Mouse (Mus musculus) midbrain, embryonic 10.5 days (tissue): ENCODE measurements at regions not wholly inside any gene's neighbourhood (a gene's known extent, or its start where the extent isn't known, plus 50 kb on each side); places are given as distances from the start of the nearest gene placed in this dataset.
A peak's percentile ranks its signal among the peaks of the same experiment; 100 is the strongest.

Source experiments
- DNase-seq: peaks from one replicate; pipeline ENCODE4 v3.0.0-alpha.2; 2017; ENCODE audit warnings: low spot score
- H3K27ac ChIP-seq: fragments of 300-500 bp; sonication (generic); replicated peaks from 2 replicates; pipeline ENCODE4 v1.5.1; 2016; ENCODE audit warnings: mild to moderate bottlenecking
- H3K27me3 ChIP-seq: fragments of 300-500 bp; sonication (generic); 2 replicates; pipeline ENCODE4 v1.6.1; 2016; ENCODE audit warnings: low read depth, mild to moderate bottlenecking; ENCODE audit not compliant: poor library complexity, severe bottlenecking
- H3K36me3 ChIP-seq: fragments of 300-500 bp; sonication (generic); 2 replicates; pipeline ENCODE4 v1.6.1; 2016; ENCODE audit warnings: mild to moderate bottlenecking, moderate library complexity
- H3K4me1 ChIP-seq: fragments of 300-500 bp; sonication (generic); 2 replicates; pipeline ENCODE4 v1.6.1; 2016
- H3K4me3 ChIP-seq: fragments of 300-500 bp; sonication (generic); 2 replicates; pipeline ENCODE4 v1.5.1; 2016; ENCODE audit warnings: mild to moderate bottlenecking, moderate library complexity
- H3K9me3 ChIP-seq: fragments of 300-500 bp; sonication (generic); replicated peaks from 2 replicates; pipeline ENCODE4 v1.6.1; 2016; ENCODE audit warnings: mild to moderate bottlenecking
- WGBS: fragments of 180-500 bp; shearing (Covaris S2); methylation state at CpG from one replicate; pipeline ENCODE4 v1.1.7; 2016; 5-methylcytosine and 5-hydroxymethylcytosine counted together

- 36% methylated on average over 21 of the region's 21 CpGs for WGBS
- H3K27me3 ChIP-seq: peaks cover 81% of the 10 kb centered on the region
- peak; percentile 64 for DNase-seq
- no peaks in the 10 kb centered on the region for H3K36me3 ChIP-seq
- peak overlapping the region; percentile 19; the same call in 1 of the 2 replicates for H3K4me3 ChIP-seq
- H3K4me1 ChIP-seq: peaks cover 32% of the 10 kb centered on the region
- H3K27ac ChIP-seq: peak overlapping the region; percentile 60
- H3K9me3 ChIP-seq: no peaks in the 10 kb centered on the region
Measured at GRCm38 (mm10) chr16:29893871-29894828, 170.0 kb upstream of the Hes1 start.

- Histone ChIP-seq H3K27ac (no peak overlapping the region), H3K27me3 (peaks cover 62% of the 10 kb centered on the region), H3K9me3 (no peaks in the 10 kb centered on the region), H3K4me3 (no peak overlapping the region), H3K4me1 (peaks cover 25% of the 10 kb centered on the region), H3K36me3 (no peaks in the 10 kb centered on the region)
- DNase-seq: no peak
- 90% methylated on average over 4 of the region's 4 CpGs for WGBS
Measured at GRCm38 (mm10) chr16:29896393-29896792, 167.8 kb upstream of the Hes1 start.

- H3K27me3 ChIP-seq: peaks cover 52% of the 10 kb centered on the region
- H3K4me1 ChIP-seq: peaks cover 34% of the 10 kb centered on the region
- 84% methylated on average over 8 of the region's 8 CpGs for WGBS
- H3K27ac ChIP-seq: no peak overlapping the region
- no peak overlapping the region for H3K4me3 ChIP-seq
- no peaks in the 10 kb centered on the region for H3K9me3 ChIP-seq
- H3K36me3 ChIP-seq: no peaks in the 10 kb centered on the region
- DNase-seq: no peak
Measured at GRCm38 (mm10) chr16:29903510-29903909, 160.7 kb upstream of the Hes1 start.

- peaks cover 56% of the 10 kb centered on the region for H3K27me3 ChIP-seq
- no peak overlapping the region for H3K27ac ChIP-seq
- 66% methylated on average over 9 of the region's 9 CpGs for WGBS
- H3K4me1 ChIP-seq: peaks cover 41% of the 10 kb centered on the region
- no peaks in the 10 kb centered on the region for H3K36me3 ChIP-seq
- no peak overlapping the region for H3K4me3 ChIP-seq
- H3K9me3 ChIP-seq: no peaks in the 10 kb centered on the region
- DNase-seq: no peak
Measured at GRCm38 (mm10) chr16:29904183-29904775, 159.9 kb upstream of the Hes1 start.

- H3K27ac ChIP-seq: peak overlapping the region; percentile 38; the same call in 1 of the 2 replicates
- no peak for DNase-seq
- H3K4me3 ChIP-seq: no peak overlapping the region
- no peaks in the 10 kb centered on the region for H3K36me3 ChIP-seq
- H3K27me3 ChIP-seq: peaks cover 73% of the 10 kb centered on the region
- WGBS: 53% methylated on average over 7 of the region's 7 CpGs
- peaks cover 7% of the 10 kb centered on the region; the same call in 1 of the 2 replicates for H3K9me3 ChIP-seq
- peaks cover 52% of the 10 kb centered on the region for H3K4me1 ChIP-seq
Measured at GRCm38 (mm10) chr16:29907331-29907730, 156.9 kb upstream of the Hes1 start.

GRCm38 (mm10) chr16:29908031-29908430 is 156.2 kb upstream of the Hes1 start:
- WGBS: 13% methylated on average over 8 of the region's 8 CpGs
- peak overlapping the region; percentile 52; the same call in 1 of the 2 replicates for H3K27ac ChIP-seq
- peaks cover 52% of the 10 kb centered on the region for H3K4me1 ChIP-seq
- H3K9me3 ChIP-seq: peaks cover 7% of the 10 kb centered on the region; the same call in 1 of the 2 replicates
- DNase-seq: peak; percentile 32
- no peaks in the 10 kb centered on the region for H3K36me3 ChIP-seq
- peaks cover 72% of the 10 kb centered on the region for H3K27me3 ChIP-seq
- H3K4me3 ChIP-seq: no peak overlapping the region

- WGBS: 40% methylated on average over 5 of the region's 5 CpGs
- Histone ChIP-seq H3K4me1 (peaks cover 42% of the 10 kb centered on the region), H3K9me3 (peaks cover 7% of the 10 kb centered on the region; the same call in 1 of the 2 replicates), H3K4me3 (no peak overlapping the region), H3K36me3 (no peaks in the 10 kb centered on the region), H3K27me3 (peaks cover 71% of the 10 kb centered on the region), H3K27ac (peak overlapping the region; percentile 64; the same call in 1 of the 2 replicates)
- no peak for DNase-seq
Measured at GRCm38 (mm10) chr16:29909923-29910465, 154.2 kb upstream of the Hes1 start.

GRCm38 (mm10) chr16:29911164-29911571 is 153.0 kb upstream of the Hes1 start:
- 92% methylated on average over 7 of the region's 7 CpGs for WGBS
- no peak overlapping the region for H3K27ac ChIP-seq
- DNase-seq: no peak
- peaks cover 7% of the 10 kb centered on the region; the same call in 1 of the 2 replicates for H3K9me3 ChIP-seq
- no peaks in the 10 kb centered on the region for H3K36me3 ChIP-seq
- H3K4me1 ChIP-seq: peaks cover 44% of the 10 kb centered on the region
- no peak overlapping the region for H3K4me3 ChIP-seq
- peaks cover 69% of the 10 kb centered on the region for H3K27me3 ChIP-seq

- peaks cover 48% of the 10 kb centered on the region for H3K27me3 ChIP-seq
- WGBS: 82% methylated on average over 8 of the region's 8 CpGs
- H3K36me3 ChIP-seq: no peaks in the 10 kb centered on the region
- H3K4me1 ChIP-seq: peaks cover 24% of the 10 kb centered on the region
- no peak overlapping the region for H3K27ac ChIP-seq
- H3K4me3 ChIP-seq: no peak overlapping the region
- DNase-seq: no peak
- peaks cover 7% of the 10 kb centered on the region; the same call in 1 of the 2 replicates for H3K9me3 ChIP-seq
Measured at GRCm38 (mm10) chr16:29913357-29914010, 150.7 kb upstream of the Hes1 start.

- Histone ChIP-seq H3K36me3 (no peaks in the 10 kb centered on the region), H3K4me1 (peaks cover 9% of the 10 kb centered on the region), H3K9me3 (peaks cover 7% of the 10 kb centered on the region; the same call in 1 of the 2 replicates), H3K4me3 (no peak overlapping the region), H3K27ac (0 out of 2 replicates have a peak overlapping the region, but pooled peaks have one; percentile 9), H3K27me3 (peaks cover 36% of the 10 kb centered on the region)
- no peak for DNase-seq
- 71% methylated on average over 11 of the region's 11 CpGs for WGBS
Measured at GRCm38 (mm10) chr16:29915346-29915745, 148.8 kb upstream of the Hes1 start.

GRCm38 (mm10) chr16:29917989-29918388 is 146.2 kb upstream of the Hes1 start:
- Histone ChIP-seq H3K4me3 (no peak overlapping the region), H3K27me3 (peaks cover 27% of the 10 kb centered on the region), H3K4me1 (peaks cover 6% of the 10 kb centered on the region), H3K36me3 (no peaks in the 10 kb centered on the region), H3K27ac (no peak overlapping the region), H3K9me3 (no peaks in the 10 kb centered on the region)
- no peak for DNase-seq
- 50% methylated on average over 3 of the region's 3 CpGs for WGBS

- WGBS: 88% methylated on average over 6 of the region's 6 CpGs
- DNase-seq: no peak
Measured at GRCm38 (mm10) chr16:29918396-29918795, 145.8 kb upstream of the Hes1 start.

More at GRCm38 (mm10) chr16:29918396-29918795, 145.8 kb upstream of the Hes1 start:
- Histone ChIP-seq H3K36me3 (no peaks in the 10 kb centered on the region), H3K9me3 (no peaks in the 10 kb centered on the region), H3K27ac (no peak overlapping the region), H3K4me1 (peaks cover 6% of the 10 kb centered on the region), H3K27me3 (peaks cover 24% of the 10 kb centered on the region), H3K4me3 (no peak overlapping the region)
